Mouse (Mus musculus) forebrain, embryonic 10.5 days (tissue): ENCODE results near the gene Myom3. TPM values are rescaled to one million over a fixed set of nuclear protein-coding genes. Genes with fewer than 3 reads are reported as not detected.
A peak's percentile ranks its signal among the peaks of the same experiment; 100 is the strongest.

Source experiments
- DNase-seq: peaks from one replicate; pipeline ENCODE4 v3.0.0-alpha.2; 2017; ENCODE audit warnings: low spot score; ENCODE audit errors: extremely low spot score
- H3K27ac ChIP-seq: fragments of 300-500 bp; sonication (generic); 2 replicates; pipeline ENCODE4 v1.5.1; 2016; ENCODE audit warnings: mild to moderate bottlenecking
- H3K27me3 ChIP-seq: fragments of 300-500 bp; sonication (generic); 2 replicates; pipeline ENCODE4 v1.6.1; 2016; ENCODE audit warnings: mild to moderate bottlenecking; ENCODE audit not compliant: poor library complexity, severe bottlenecking
- H3K36me3 ChIP-seq: fragments of 300-500 bp; sonication (generic); replicated peaks from 2 replicates; pipeline ENCODE4 v1.6.1; 2016; ENCODE audit warnings: mild to moderate bottlenecking, moderate library complexity
- H3K4me1 ChIP-seq: fragments of 300-500 bp; sonication (generic); 2 replicates; pipeline ENCODE4 v1.6.1; 2016
- H3K4me3 ChIP-seq: fragments of 300-500 bp; sonication (generic); 2 replicates; pipeline ENCODE4 v1.5.1; 2016; ENCODE audit warnings: mild to moderate bottlenecking, moderate library complexity
- H3K9me3 ChIP-seq: fragments of 300-500 bp; sonication (generic); 2 replicates; pipeline ENCODE4 v1.6.1; 2016; ENCODE audit warnings: mild to moderate bottlenecking, moderate library complexity
- WGBS: fragments of 180-500 bp; shearing (Covaris S2); methylation state at CpG from one replicate; pipeline ENCODE4 v1.1.7; 2016; 5-methylcytosine and 5-hydroxymethylcytosine counted together
- polyA plus RNA-seq: library from polyadenylated mRNA; unstranded; fragments of >200 nt; fragmentation: Nextera tagmentation; extraction: Ambion mirVana; gene quantifications from 2 replicates; pipeline ENCODE4 v1.2.1, GENCODE M21; 2016

Gene Myom3
- polyA plus RNA-seq, 1 experiment from 2014 or later, result 0.09 TPM

- 91% methylated on average over 9 of the region's 9 CpGs for WGBS
- no peak for DNase-seq
- no peak overlapping the region for H3K4me3 ChIP-seq
- no peaks in the 10 kb centered on the region for H3K36me3 ChIP-seq
- no peaks in the 10 kb centered on the region for H3K9me3 ChIP-seq
- peaks cover 34% of the 10 kb centered on the region for H3K4me1 ChIP-seq
- no peaks in the 10 kb centered on the region for H3K27me3 ChIP-seq
- H3K27ac ChIP-seq, result no peak overlapping the region
Observed at GRCm38 (mm10) chr4:135851942-135852341, 92.4 kb downstream of the Myom3 start.

GRCm38 (mm10) chr4:135853987-135854546, 94.6 kb downstream of the Myom3 start:
- Histone ChIP-seq H3K36me3 (peaks cover 5% of the 10 kb centered on the region), H3K27me3 (no peaks in the 10 kb centered on the region), H3K4me3 (peak overlapping the region; percentile 91; the same call in 1 of the 2 replicates), H3K9me3 (no peaks in the 10 kb centered on the region), H3K4me1 (peaks cover 52% of the 10 kb centered on the region), H3K27ac (peak overlapping the region; percentile 100)
- 97% methylated on average over 14 of the region's 14 CpGs for WGBS
- no peak for DNase-seq

GRCm38 (mm10) chr4:135854630-135855029, 95.1 kb downstream of the Myom3 start:
- H3K27ac ChIP-seq, result peak overlapping the region; percentile 100
- WGBS, result 76% methylated on average over 11 of the region's 11 CpGs
- H3K36me3 ChIP-seq, result peaks cover 11% of the 10 kb centered on the region
- H3K9me3 ChIP-seq, result no peaks in the 10 kb centered on the region
- no peak for DNase-seq
- peak overlapping the region; percentile 91 for H3K4me3 ChIP-seq
- H3K27me3 ChIP-seq, result no peaks in the 10 kb centered on the region
- H3K4me1 ChIP-seq, result peaks cover 58% of the 10 kb centered on the region

DNA sequence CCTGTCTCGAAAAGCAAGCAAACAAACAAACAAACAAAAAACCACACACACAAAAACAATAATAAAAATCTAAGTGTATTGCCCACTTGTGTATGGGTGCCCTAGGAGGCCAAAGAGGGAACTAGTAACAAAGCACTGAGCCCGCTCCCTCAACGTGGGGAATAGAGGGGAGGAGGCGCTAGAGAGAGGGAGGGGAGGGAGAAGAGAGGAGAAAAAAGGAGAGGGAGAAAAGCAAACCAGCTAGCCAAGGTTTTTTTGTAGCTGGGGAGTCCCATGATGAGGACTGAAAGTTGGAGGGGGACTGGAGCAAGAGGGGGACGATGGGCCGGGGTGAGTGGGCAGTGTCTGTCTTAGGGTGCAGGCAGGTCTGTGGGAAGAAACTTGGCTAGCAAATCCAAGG, 95.6 kb downstream of the Myom3 start:
- peak overlapping the region; percentile 100 for H3K27ac ChIP-seq
- DNase-seq, result no peak
- WGBS, result 9% methylated on average over 6 of the region's 6 CpGs
- H3K9me3 ChIP-seq, result no peaks in the 10 kb centered on the region
- H3K27me3 ChIP-seq, result no peaks in the 10 kb centered on the region
- H3K36me3 ChIP-seq, result peaks cover 15% of the 10 kb centered on the region
- peaks cover 60% of the 10 kb centered on the region for H3K4me1 ChIP-seq
- H3K4me3 ChIP-seq, result peak overlapping the region; percentile 91

- DNase-seq, result peak; percentile 98
- H3K9me3 ChIP-seq, result no peaks in the 10 kb centered on the region
- peak within 1 kb of the TSS; percentile 91 for H3K4me3 ChIP-seq
- WGBS, result under 1% methylated on average over 67 of the region's 67 CpGs
- no peaks in the 10 kb centered on the region for H3K27me3 ChIP-seq
- peaks cover 56% of the 10 kb centered on the region for H3K4me1 ChIP-seq
- H3K36me3 ChIP-seq, result peaks cover 21% of the 10 kb centered on the region
- peak within 1 kb of the TSS; percentile 100 for H3K27ac ChIP-seq
Observed at GRCm38 (mm10) chr4:135855536-135856222, 96.2 kb downstream of the Myom3 start, which contains the start of gene Srsf10. Gene Srsf10, plus strand, starts transcription at chr4:135855747.

- WGBS, result under 1% methylated on average over 84 of the region's 91 CpGs
- no peaks in the 10 kb centered on the region for H3K9me3 ChIP-seq
- no peaks in the 10 kb centered on the region for H3K27me3 ChIP-seq
Observed at GRCm38 (mm10) chr4:135856223-135857091, 96.9 kb downstream of the Myom3 start.

GRCm38 (mm10) chr4:135857597-135858186, 98.2 kb downstream of the Myom3 start:
- Histone ChIP-seq H3K36me3 (peaks cover 40% of the 10 kb centered on the region), H3K4me3 (peak overlapping the region; percentile 91), H3K4me1 (peaks cover 50% of the 10 kb centered on the region), H3K27me3 (no peaks in the 10 kb centered on the region), H3K9me3 (no peaks in the 10 kb centered on the region), H3K27ac (peak overlapping the region; percentile 100)
- 17% methylated on average over 7 of the region's 7 CpGs for WGBS
- no peak for DNase-seq

More at GRCm38 (mm10) chr4:135856223-135857091, 96.9 kb downstream of the Myom3 start:
- H3K36me3 ChIP-seq, result peaks cover 28% of the 10 kb centered on the region
- DNase-seq, result peak; percentile 78
- H3K27ac ChIP-seq, result peak overlapping the region; percentile 100
- H3K4me3 ChIP-seq, result peak overlapping the region; percentile 91
- H3K4me1 ChIP-seq, result peaks cover 50% of the 10 kb centered on the region

Other genes starting within 250 kb of the Myom3 start
- gene Grhl3, start 186.1 kb upstream of the Myom3 start, polyA plus RNA-seq, result 3.4 and 3.9 TPM in 2 replicates
- gene Ifnlr1, start 73.4 kb upstream of the Myom3 start, polyA plus RNA-seq, result 0.37 and 0.61 TPM in 2 replicates
- not detected in 2 replicates for gene Il22ra1, start 31.5 kb upstream of the Myom3 start, polyA plus RNA-seq
- gene Srsf10, start 96.0 kb downstream of the Myom3 start, polyA plus RNA-seq, result 383 and 421 TPM in 2 replicates
- 205 and 219 TPM in 2 replicates for gene Pnrc2, start 114.1 kb downstream of the Myom3 start, polyA plus RNA-seq
- gene Cnr2, start 135.7 kb downstream of the Myom3 start, polyA plus RNA-seq, result 0.30 and 0.48 TPM in 2 replicates
- gene Fuca1, start 161.0 kb downstream of the Myom3 start, polyA plus RNA-seq, result 46.4 and 52.4 TPM in 2 replicates
- 65.0 and 65.4 TPM in 2 replicates for gene Hmgcl, start 186.7 kb downstream of the Myom3 start, polyA plus RNA-seq
- 39.7 and 41.0 TPM in 2 replicates for gene Gale, start 204.0 kb downstream of the Myom3 start, polyA plus RNA-seq
- gene Lypla2, start 212.9 kb downstream of the Myom3 start, polyA plus RNA-seq, result 204 and 210 TPM in 2 replicates
- gene Pithd1, start 227.5 kb downstream of the Myom3 start, polyA plus RNA-seq, result 73.6 and 75.8 TPM in 2 replicates